22 mouse cellular contexts compared by ENCODE assay signal in the genomic region with DNA sequence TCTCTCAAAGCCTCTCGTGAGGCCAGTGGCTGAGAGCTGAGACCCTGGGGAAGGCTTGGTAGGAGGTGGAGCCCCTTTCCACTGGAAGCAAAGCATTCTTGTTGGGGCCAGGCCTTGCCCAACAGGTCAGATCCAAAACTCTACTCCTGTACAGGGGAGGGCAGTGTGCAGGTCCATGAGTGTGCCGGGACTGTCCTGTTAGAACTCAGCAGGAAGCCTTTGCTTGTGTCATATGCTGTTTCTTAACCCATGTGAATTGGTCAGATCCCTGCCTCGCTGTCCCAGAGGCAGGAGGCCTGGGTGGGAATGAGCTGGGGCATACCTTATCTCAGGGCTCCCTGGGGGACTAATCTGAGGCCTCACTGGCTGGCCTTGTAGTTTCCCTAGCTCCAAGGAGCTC. TPM values are rescaled to one million over a fixed set of nuclear protein-coding genes. Genes with fewer than 3 reads are reported as not detected.
"Had no signal": no experiment of that assay in that cellular context is flagged by ENCODE, and none has a peak within 500 bp of the region (broad histone marks: within the 10 kb centered on the region; RNA-seq: fewer than 3 reads in every experiment).

No protein-coding gene starts in this region.

- H3K27ac ChIP-seq: limb, embryonic 12.5 days; liver, embryonic 13.5 days; neural tube, embryonic 13.5 days; stomach, embryonic 15.5 days had no signal

- H3K4me1 ChIP-seq: limb, embryonic 12.5 days; neural tube, embryonic 13.5 days had no signal

- H3K27me3 ChIP-seq: limb, embryonic 12.5 days; liver, embryonic 13.5 days; neural tube, embryonic 13.5 days; stomach, embryonic 15.5 days had no signal

- H3K4me3 ChIP-seq: limb, embryonic 12.5 days; liver, embryonic 13.5 days; neural tube, embryonic 13.5 days; stomach, embryonic 15.5 days had no signal

- DNase-seq: kidney, adult 2 months; layer of hippocampus, adult 9-11 months; layer of hippocampus, postnatal 36 days; liver, embryonic 13.5 days; lung, adult 2 months; lung, postnatal 36 days; midbrain, embryonic 14.5 days; right cerebral cortex, adult 18-20 months; right cerebral cortex, postnatal 25 days; thymus, postnatal 36 days had no signal

RNA-seq across cellular contexts. Expression of gene Gm17334, which starts 7.3 kb away (rescaled TPM):
- total RNA-seq: monocyte, adult 5-6 weeks had no signal
- polyA plus RNA-seq: liver, embryonic 13.5 days; neural tube, embryonic 13.5 days; testis, adult 2 months had no signal

RNA-seq across cellular contexts. Expression of gene Il5, which starts 59.7 kb away (rescaled TPM):
- total RNA-seq: layer of hippocampus, adult 18-20 months; layer of hippocampus, postnatal 36 days; left cerebral cortex, adult 8-10 months; left cerebral cortex, postnatal 25 days; megakaryocyte progenitor cell, adult 5-6 weeks; monocyte, adult 5-6 weeks had no signal
- polyA plus RNA-seq: inflammation-experienced regulatory T-cells, adult 6 months; kidney, embryonic 16.5 days; limb, embryonic 12.5 days; liver, embryonic 13.5 days; lung, postnatal 0 days; midbrain, embryonic 14.5 days; neural tube, embryonic 13.5 days; stomach, embryonic 15.5 days had no signal
